Mouse (Mus musculus) embryonic facial prominence, embryonic 13.5 days (tissue): Measurements from ENCODE around the gene Ankrd13a. TPM values are rescaled to one million over a fixed set of nuclear protein-coding genes. Genes with fewer than 3 reads are reported as not detected.
"Not testable (repeated sequence)": the region's sequence is repeated elsewhere in the genome, so short reads cannot be mapped to it uniquely, and the experiment has no call there.

Source experiments
- ATAC-seq: fragments of 200-750 bp; cut with Nextera tagmentation; 2 replicates; pipeline ENCODE4 v1.8.0; 2017; ENCODE audit warnings: low read depth; ENCODE audit not compliant: insufficient number of reproducible peaks, insufficient read depth, low FRiP score, low TSS enrichment
- H3K27ac ChIP-seq: fragments of 300-500 bp; sonication (generic); 2 replicates; pipeline ENCODE4 v1.5.1; 2015; ENCODE audit warnings: moderate library complexity, mild to moderate bottlenecking, inconsistent platforms
- H3K27me3 ChIP-seq: fragments of 300-500 bp; sonication (generic); 2 replicates; pipeline ENCODE4 v1.6.1; 2015; ENCODE audit warnings: mild to moderate bottlenecking, inconsistent platforms
- H3K36me3 ChIP-seq: fragments of 300-500 bp; sonication (generic); 2 replicates; pipeline ENCODE4 v1.6.1; 2015; ENCODE audit warnings: mild to moderate bottlenecking, inconsistent platforms
- H3K4me1 ChIP-seq: fragments of 300-500 bp; sonication (generic); 2 replicates; pipeline ENCODE4 v1.6.1; 2015; ENCODE audit warnings: inconsistent platforms
- H3K4me2 ChIP-seq: fragments of 300-500 bp; sonication (generic); 2 replicates; pipeline ENCODE4 v1.6.1; 2015; ENCODE audit warnings: moderate library complexity, mild to moderate bottlenecking, inconsistent platforms
- H3K4me3 ChIP-seq: fragments of 300-500 bp; sonication (generic); 2 replicates; pipeline ENCODE4 v1.5.1; 2015; ENCODE audit warnings: mild to moderate bottlenecking, inconsistent platforms
- H3K9ac ChIP-seq: fragments of 300-500 bp; sonication (generic); 2 replicates; pipeline ENCODE4 v1.6.1; 2015; ENCODE audit warnings: mild to moderate bottlenecking, inconsistent platforms
- H3K9me3 ChIP-seq: fragments of 300-500 bp; sonication (generic); 2 replicates; pipeline ENCODE4 v1.6.1; 2016; ENCODE audit warnings: inconsistent platforms
- WGBS: fragments of 180-500 bp; shearing (Covaris S2); methylation state at CpG from one replicate; pipeline ENCODE4 v1.1.7; 2015; ENCODE audit warnings: mixed read lengths; 5-methylcytosine and 5-hydroxymethylcytosine counted together
- microRNA-seq: library from miRNA; unstranded; fragments of <30 nt; microRNA quantifications from one replicate; pipeline ENCODE4, GENCODE M21; 2016
- polyA plus RNA-seq: library from polyadenylated mRNA; unstranded; fragments of >200 nt; fragmentation: Nextera tagmentation; extraction: Ambion mirVana; gene quantifications from 2 replicates; pipeline ENCODE4 v1.2.1, GENCODE M21; 2015

The Ankrd13a gene
- polyA plus RNA-seq, 1 experiment from 2014 or later = 45.9 TPM

GRCm38 (mm10) chr5:114844371-114844770, 69.9 kb downstream of the Ankrd13a start:
- not testable (repeated sequence) for H3K4me2 ChIP-seq, H3K36me3 ChIP-seq, H3K27me3 ChIP-seq, H3K9me3 ChIP-seq, H3K27ac ChIP-seq, H3K9ac ChIP-seq, H3K4me3 ChIP-seq, ATAC-seq
- peaks cover 22% of the 10 kb centered on the region for H3K4me1 ChIP-seq
- WGBS = 53% methylated on average over 2 of the region's 2 CpGs

- Histone ChIP-seq H3K4me1 (peaks cover 8% of the 10 kb centered on the region), H3K9ac (no peak overlapping the region), H3K27ac (no peak overlapping the region), H3K9me3 (no peaks in the 10 kb centered on the region), H3K36me3 (no peaks in the 10 kb centered on the region), H3K27me3 (no peaks in the 10 kb centered on the region), H3K4me2 (no peak overlapping the region), H3K4me3 (no peak overlapping the region)
- ATAC-seq = no peak
- 81% methylated on average over 20 of the region's 20 CpGs for WGBS
Measured at GRCm38 (mm10) chr5:114851565-114852236, 77.2 kb downstream of the Ankrd13a start.

GRCm38 (mm10) chr5:114853364-114853763, 78.9 kb downstream of the Ankrd13a start, which contains the start of gene 4930519G04Rik:
Gene 4930519G04Rik (plus strand): TSS chr5:114853664.
- not testable (repeated sequence) for H3K4me3 ChIP-seq, H3K27me3 ChIP-seq, H3K27ac ChIP-seq, H3K9me3 ChIP-seq, H3K4me2 ChIP-seq, H3K4me1 ChIP-seq, H3K36me3 ChIP-seq, ATAC-seq
- peak within 1 kb of the TSS; percentile 36; the same call in 1 of the 2 replicates for H3K9ac ChIP-seq
- WGBS = 64% methylated on average over 3 of the region's 5 CpGs

Small RNAs within 50 kb of the gene (microRNA-seq; reads per million reads assigned to microRNA genes)
- gene Mir6240 = 6.3 reads per million, percentile 21 among the genes with 10 or more reads in this experiment

Other genes with a start within 250 kb of the Ankrd13a start
- gene Fam222a, start 206.7 kb upstream of the Ankrd13a start, polyA plus RNA-seq = 1.2 and 1.3 TPM in 2 replicates
- gene Trpv4, start 116.3 kb upstream of the Ankrd13a start, polyA plus RNA-seq = 10.8 and 13.9 TPM in 2 replicates
- gene Gltp, start 83.7 kb upstream of the Ankrd13a start, polyA plus RNA-seq = 88.4 and 94.6 TPM in 2 replicates
- 19.6 and 19.8 TPM in 2 replicates for gene Tchp, start 66.9 kb upstream of the Ankrd13a start, polyA plus RNA-seq
- 49.6 and 49.8 TPM in 2 replicates for gene Git2, start 840 bp downstream of the Ankrd13a start, polyA plus RNA-seq
- gene 1500011B03Rik, start 48.8 kb downstream of the Ankrd13a start, polyA plus RNA-seq = 103 TPM in 2 replicates
- 0.45 TPM in 1 of 2 replicates, not detected in the other for gene 4930519G04Rik, start 79.0 kb downstream of the Ankrd13a start, polyA plus RNA-seq
- 0.51 and 0.56 TPM in 2 replicates for gene Gm9936, start 84.0 kb downstream of the Ankrd13a start, polyA plus RNA-seq
- gene Oasl2, start 122.3 kb downstream of the Ankrd13a start, polyA plus RNA-seq = 3.0 and 4.0 TPM in 2 replicates
- gene Oasl1, start 148.6 kb downstream of the Ankrd13a start, polyA plus RNA-seq = 0.48 and 0.56 TPM in 2 replicates
- 69.2 and 72.6 TPM in 2 replicates for gene 2210016L21Rik, start 167.5 kb downstream of the Ankrd13a start, polyA plus RNA-seq
- gene Hnf1a, start 196.4 kb downstream of the Ankrd13a start, polyA plus RNA-seq = 0.26 TPM in 1 of 2 replicates, not detected in the other
- 18.2 and 18.6 TPM in 2 replicates for gene Sppl3, start 236.5 kb downstream of the Ankrd13a start, polyA plus RNA-seq